Mouse (Mus musculus): ENCODE data around the gene Hyal2.

Hyal2 gene

DNA sequence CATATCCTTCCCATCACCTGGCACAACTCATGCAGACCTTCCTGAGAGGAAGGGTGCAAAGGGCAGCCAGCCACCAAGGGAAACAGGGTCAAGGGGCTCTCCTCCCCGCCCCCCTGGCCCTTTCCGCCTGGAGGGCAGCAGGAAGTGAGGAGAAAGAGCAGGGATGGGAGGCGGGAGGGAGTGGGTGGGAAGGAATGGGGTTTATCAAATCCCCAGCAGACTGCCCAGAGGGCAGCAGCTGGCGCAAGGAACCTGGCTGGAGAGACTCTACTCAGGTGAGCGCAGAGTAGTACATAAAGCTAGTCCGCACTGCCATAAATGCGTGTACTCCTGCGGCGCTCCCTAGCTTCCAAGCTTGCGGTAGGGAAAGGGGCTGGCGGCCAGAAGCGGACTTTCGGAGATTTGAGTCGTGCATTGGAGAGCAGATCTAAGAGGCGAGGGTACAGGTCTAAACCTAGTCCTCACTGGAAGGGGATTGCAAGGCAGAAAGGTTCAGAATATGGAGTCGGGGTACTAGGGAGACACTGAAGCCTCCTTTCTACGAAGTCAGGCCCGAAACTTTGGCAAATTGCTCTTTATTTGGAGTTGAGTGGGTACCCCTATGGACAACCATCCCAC is at the start of gene Hyal2:
Gene Hyal2 (plus strand): TSS at position 244 of the 618 bp plus-strand sequence.
- no peak for DNase-seq (ENCODE audit: low read depth)

- no peak for DNase-seq (ENCODE audit: low read depth)
Observed at GRCm38 (mm10) chr9:107520331-107520730, 47.4 kb upstream of the Hyal2 start.

DNA sequence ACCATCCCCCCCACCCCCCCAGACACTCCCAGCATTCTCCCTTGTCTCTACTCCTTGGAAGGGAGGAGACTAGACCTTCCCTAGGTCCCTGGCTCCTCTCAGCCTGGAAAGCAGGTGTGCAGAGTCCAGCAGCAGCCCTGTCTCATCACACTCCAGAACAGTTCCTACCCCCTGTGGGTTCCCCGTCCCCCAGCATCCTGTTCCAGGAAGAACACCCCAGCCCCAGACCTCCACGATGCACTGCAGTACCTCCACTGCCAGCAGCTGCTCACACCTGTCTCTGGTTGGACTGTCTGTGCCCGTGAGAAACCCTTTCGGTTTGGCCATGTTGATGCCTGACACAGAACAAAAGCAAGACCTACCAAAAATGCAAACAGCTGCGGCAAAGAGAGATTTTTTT is 46.6 kb upstream of the Hyal2 start:
- DNase-seq (ENCODE audit: low read depth), result no peak

DNA sequence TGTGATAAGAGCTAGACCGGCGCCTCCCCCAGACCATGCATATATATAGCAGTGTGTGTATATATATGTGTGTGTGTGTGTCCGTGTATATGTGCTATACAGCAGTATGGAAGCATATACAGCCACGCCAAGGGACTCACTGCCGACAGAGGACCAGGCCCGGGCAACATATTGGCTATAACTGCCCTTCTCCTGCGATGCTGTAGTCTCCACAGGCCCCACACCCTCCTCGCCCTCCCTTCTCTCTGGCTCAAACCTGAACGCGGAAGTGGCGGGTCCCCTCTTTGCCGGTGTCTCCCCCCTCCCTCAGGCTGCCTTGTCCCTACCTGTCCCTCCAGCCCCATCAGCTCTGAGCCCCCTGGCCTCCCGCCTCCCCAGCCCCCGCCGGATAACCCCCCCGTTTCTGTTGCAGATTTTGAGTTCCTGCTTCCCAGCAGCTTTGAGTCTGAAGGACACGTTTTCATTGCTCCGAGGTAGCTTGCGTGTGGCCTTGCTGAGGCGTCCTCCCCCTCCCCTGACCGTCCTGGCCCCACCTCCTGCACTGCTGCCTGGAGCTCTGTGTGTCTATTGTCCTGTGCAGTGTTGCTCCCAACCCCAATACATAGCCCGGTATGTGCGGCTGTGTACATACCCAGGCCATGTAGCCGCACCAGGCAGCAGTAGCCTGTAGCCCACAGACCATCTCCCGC is 45.9 kb upstream of the Hyal2 start:
- peak; percentile 58 for DNase-seq (ENCODE audit: low read depth)

DNA sequence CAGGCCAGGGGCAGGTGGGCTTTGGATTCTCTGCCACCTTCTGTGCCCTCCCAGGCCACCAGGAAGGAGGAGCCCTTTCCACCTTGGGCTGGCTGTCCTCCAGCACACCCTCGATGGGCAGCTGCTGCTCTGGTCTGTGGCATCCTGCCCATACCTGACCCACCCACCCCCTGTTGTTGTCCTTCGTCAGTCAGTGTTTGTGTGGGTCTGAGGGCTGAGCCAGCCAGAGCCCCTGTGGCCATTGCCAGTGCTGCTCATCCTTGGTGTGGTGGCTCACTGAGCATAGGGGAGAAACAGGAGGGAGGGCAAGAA is 45.4 kb upstream of the Hyal2 start:
- no peak for DNase-seq (ENCODE audit: low read depth)

- DNase-seq (ENCODE audit: low read depth), result peak; percentile 86
Observed at GRCm38 (mm10) chr9:107526198-107527026, 41.3 kb upstream of the Hyal2 start.

DNA sequence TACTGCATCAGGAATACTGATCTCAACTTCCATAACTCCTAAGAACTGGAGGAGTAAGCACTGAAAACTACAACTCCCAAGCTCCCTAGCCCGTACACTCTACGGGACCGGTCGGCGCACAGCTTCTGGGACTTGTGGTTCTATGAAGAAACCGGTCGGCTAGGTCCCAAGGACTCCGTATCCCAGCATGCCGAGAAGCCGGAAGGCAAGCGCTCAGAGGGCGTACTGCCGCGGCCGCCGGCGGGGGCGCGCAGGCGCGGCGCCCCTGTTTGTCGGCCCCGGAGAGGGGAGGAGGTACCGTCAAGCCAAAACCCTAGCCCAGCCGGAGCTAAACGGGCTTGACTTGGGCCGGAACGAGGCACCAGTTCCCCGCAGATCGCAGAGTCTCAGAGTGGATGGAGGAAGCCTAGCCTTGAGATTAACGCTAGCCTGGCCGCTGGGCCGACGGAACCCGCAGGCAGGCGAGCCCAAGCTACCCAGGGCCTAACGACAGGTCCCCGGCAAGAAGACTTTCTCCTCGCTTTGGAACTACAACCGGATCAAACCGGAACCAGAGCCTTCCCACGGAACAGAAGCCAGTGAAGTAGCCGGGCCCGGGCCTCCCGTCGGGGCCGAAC is 33.8 kb upstream of the Hyal2 start, which contains the start of gene Tmem115:
Gene Tmem115 (plus strand): TSS at position 155 of the 617 bp plus-strand sequence.
- peak; percentile 94 for DNase-seq (ENCODE audit: low read depth)

- peak; percentile 51 for DNase-seq (ENCODE audit: low read depth)
Observed at GRCm38 (mm10) chr9:107534408-107535202, 33.1 kb upstream of the Hyal2 start.

GRCm38 (mm10) chr9:107538231-107538630 is 29.5 kb upstream of the Hyal2 start:
- no peak for DNase-seq (ENCODE audit: low read depth)

GRCm38 (mm10) chr9:107538711-107539110 is 29.0 kb upstream of the Hyal2 start:
- no peak for DNase-seq (ENCODE audit: low read depth)

GRCm38 (mm10) chr9:107539940-107540339 is 27.8 kb upstream of the Hyal2 start:
- no peak for DNase-seq (ENCODE audit: low read depth)

- no peak for DNase-seq (ENCODE audit: low read depth)
Observed at GRCm38 (mm10) chr9:107540420-107540819, 27.3 kb upstream of the Hyal2 start.

DNA sequence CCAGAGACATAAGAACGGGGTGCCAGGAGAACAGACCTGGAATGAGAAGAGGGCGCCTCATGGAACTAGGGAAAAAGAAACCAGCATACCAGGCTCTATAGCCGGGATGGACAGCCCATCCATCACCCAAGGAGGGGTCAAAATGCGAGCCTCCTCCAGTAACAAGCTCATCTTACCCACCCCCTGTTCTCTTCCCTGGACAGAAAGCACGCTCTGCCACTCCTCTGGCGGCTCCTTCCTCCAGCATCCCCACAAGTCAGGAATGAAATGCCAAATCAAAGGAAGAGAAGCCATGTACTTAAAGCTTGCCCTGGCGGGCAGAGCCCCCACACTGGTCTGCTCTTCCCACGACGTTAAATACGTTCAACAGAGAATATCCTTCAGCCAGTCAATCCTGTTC is 26.7 kb upstream of the Hyal2 start:
- no peak for DNase-seq (ENCODE audit: low read depth)

GRCm38 (mm10) chr9:107541474-107542351 is 26.0 kb upstream of the Hyal2 start, which contains the start of the genes Cyb561d2 and Nprl2:
Gene Cyb561d2, minus strand, starts transcription at chr9:107542193.
Gene Nprl2, plus strand, starts transcription at chr9:107542226.
- DNase-seq (ENCODE audit: low read depth), result peak; percentile 97

DNA sequence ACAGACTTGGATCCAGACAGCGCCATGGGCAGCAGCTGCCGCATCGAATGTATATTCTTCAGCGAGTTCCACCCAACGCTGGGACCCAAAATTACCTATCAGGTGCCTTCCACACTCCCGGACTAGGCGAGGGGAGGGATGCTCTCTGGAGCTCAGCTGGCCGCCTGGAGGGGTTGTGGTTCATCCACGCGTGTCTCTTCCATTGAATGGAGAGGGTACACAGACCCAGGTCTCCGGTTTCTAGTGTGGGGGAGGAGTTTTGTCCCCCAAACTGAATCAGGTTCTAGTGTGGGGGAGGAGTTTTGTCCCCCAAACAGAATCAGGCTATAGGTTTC is 25.4 kb upstream of the Hyal2 start:
- DNase-seq (ENCODE audit: low read depth), result no peak

DNA sequence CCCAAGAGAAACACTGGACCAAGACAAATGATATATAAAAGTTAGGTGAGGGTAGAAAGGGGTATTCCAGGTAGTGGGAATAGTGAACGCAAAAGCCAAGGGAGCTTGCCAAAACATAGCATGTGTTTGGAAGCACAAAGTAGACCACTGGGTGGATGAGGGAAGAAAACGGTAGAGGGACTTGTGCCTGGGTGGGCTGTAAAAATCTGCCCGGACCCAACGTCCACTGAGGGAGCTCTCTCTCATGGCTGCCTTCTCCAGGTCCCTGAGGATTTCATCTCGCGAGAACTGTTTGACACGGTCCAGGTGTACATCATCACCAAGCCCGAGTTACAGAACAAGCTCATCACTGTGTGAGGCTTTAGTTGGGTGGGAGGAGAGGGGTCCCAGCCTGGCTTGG is 25.0 kb upstream of the Hyal2 start:
- DNase-seq (ENCODE audit: low read depth), result peak; percentile 16

DNA sequence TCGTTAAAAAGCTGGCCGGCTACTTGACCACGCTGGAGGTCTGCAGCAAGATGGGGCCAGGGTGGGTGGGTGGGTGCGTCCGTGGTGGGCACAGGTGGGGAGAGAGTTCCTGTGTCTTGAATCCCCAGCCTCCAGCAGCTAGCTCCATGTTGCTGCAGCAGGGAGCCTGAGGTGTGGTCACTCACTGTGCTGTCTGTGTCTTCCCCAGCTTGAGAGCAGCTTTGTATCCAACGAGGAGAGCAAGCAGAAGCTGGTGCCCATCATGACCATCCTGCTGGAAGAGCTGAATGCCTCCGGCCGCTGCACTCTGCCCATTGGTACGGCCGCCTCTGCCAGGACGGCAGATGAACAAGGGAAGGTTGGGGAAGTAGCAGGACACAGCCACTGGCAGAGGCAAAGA is 24.4 kb upstream of the Hyal2 start:
- no peak for DNase-seq (ENCODE audit: low read depth)

GRCm38 (mm10) chr9:107544196-107544700 is 23.5 kb upstream of the Hyal2 start:
- no peak for DNase-seq (ENCODE audit: low read depth)

DNA sequence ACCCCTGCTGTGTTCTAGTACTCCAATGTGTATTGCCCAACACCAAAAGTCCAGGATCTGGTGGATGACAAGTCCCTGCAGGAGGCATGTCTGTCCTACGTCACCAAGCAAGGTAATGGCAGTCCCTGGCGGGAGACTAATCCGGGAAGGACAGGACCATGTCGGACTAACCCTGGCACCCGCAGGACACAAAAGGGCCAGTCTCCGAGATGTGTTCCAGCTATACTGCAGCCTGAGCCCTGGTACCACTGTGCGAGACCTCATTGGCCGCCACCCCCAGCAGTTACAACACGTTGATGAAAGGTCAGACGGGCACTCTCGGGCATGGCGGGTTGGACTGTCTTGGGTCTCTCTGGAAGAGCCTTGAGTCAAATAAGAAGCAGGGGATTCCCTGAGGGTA is 23.0 kb upstream of the Hyal2 start:
- no peak for DNase-seq (ENCODE audit: low read depth)

DNA sequence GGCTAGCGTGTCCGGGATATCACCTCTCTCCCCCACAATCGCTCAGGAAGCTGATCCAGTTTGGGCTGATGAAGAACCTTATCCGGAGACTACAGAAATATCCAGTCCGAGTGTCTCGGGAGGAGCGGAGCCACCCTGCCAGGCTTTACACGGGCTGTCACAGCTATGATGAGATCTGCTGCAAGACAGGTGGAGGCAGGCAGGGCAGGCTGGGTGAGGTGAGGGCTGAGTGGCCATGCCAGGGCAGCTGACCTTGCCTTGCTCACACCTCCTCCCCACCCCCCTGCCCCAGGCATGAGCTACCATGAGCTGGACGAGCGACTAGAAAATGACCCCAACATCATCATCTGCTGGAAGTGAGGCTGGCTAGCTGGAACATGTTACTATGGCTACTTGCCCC is 22.5 kb upstream of the Hyal2 start:
- DNase-seq (ENCODE audit: low read depth), result no peak

DNA sequence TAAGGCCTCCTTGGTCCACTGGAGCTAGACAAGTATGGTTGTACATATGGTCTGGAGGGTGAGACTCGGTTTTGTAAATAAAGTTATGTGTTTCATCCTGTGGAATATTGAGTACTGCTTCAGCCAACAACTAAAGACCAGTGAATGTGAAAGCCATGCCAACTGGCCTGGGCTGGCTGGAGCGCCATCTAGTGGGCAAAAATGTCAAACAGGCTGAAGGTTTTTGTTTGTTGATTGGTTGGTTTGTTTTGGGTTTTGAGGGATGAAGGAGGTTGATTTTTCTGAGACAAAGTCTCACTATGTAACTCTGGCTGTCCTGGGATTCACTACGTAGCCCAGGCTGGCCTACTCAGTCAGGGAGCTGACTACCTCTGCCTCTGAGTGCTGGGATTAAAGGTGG is 22.1 kb upstream of the Hyal2 start:
- peak; percentile 91 for DNase-seq (ENCODE audit: low read depth)
